Mouse (Mus musculus) limb, embryonic 11.5 days (tissue): ENCODE measurements at regions not wholly inside any gene's neighbourhood (a gene's known extent, or its start where the extent isn't known, plus 50 kb on each side); places are given as distances from the start of the nearest gene placed in this dataset.

Experiments
- ATAC-seq: fragments of 200-750 bp; cut with Nextera tagmentation; 2 replicates; pipeline ENCODE4 v1.8.0; 2017; ENCODE audit warnings: low read depth; ENCODE audit not compliant: insufficient number of reproducible peaks, low FRiP score, low TSS enrichment
- DNase-seq: peaks from one replicate; pipeline ENCODE4 v3.0.0-alpha.2; 2015; ENCODE audit warnings: low spot score
- H3K27ac ChIP-seq: fragments of 300-500 bp; sonication (generic); replicated peaks from 2 replicates; pipeline ENCODE4 v1.5.1; 2014; ENCODE audit warnings: low read depth, mild to moderate bottlenecking, low read length
- H3K27me3 ChIP-seq: fragments of 300-500 bp; sonication (generic); 2 replicates; pipeline ENCODE4 v1.6.1; 2014; ENCODE audit warnings: mild to moderate bottlenecking, low read length, mixed read lengths; ENCODE audit not compliant: control insufficient read depth, insufficient read depth
- H3K36me3 ChIP-seq: fragments of 300-500 bp; sonication (generic); 2 replicates; pipeline ENCODE4 v1.6.1; 2014; ENCODE audit warnings: mild to moderate bottlenecking, low read length, moderate library complexity, mixed read lengths; ENCODE audit not compliant: control insufficient read depth, insufficient read depth
- H3K4me1 ChIP-seq: fragments of 300-500 bp; sonication (generic); 2 replicates; pipeline ENCODE4 v1.6.1; 2014; ENCODE audit warnings: low read length, mixed read lengths; ENCODE audit not compliant: control insufficient read depth, insufficient read depth
- H3K4me2 ChIP-seq: fragments of 300-500 bp; sonication (generic); 2 replicates; pipeline ENCODE4 v1.6.1; 2014; ENCODE audit warnings: low read depth, mild to moderate bottlenecking, moderate library complexity; ENCODE audit not compliant: severe bottlenecking
- H3K4me3 ChIP-seq: fragments of 300-500 bp; sonication (generic); 2 replicates; pipeline ENCODE4 v1.5.1; 2014; ENCODE audit warnings: low read depth, low read length
- H3K9ac ChIP-seq: fragments of 300-500 bp; sonication (generic); 2 replicates; pipeline ENCODE4 v1.6.1; 2014; ENCODE audit warnings: mild to moderate bottlenecking, low read length
- H3K9me3 ChIP-seq: fragments of 300-500 bp; sonication (generic); 2 replicates; pipeline ENCODE4 v1.6.1; 2016; ENCODE audit warnings: low read length; ENCODE audit not compliant: control insufficient read depth
- WGBS: fragments of 180-500 bp; shearing (Covaris S2); extraction: QIAGEN DNeasy Blood & Tissue Kit; methylation state at CpG from one replicate; pipeline ENCODE4 v1.1.7; 2014; 5-methylcytosine and 5-hydroxymethylcytosine counted together

DNA sequence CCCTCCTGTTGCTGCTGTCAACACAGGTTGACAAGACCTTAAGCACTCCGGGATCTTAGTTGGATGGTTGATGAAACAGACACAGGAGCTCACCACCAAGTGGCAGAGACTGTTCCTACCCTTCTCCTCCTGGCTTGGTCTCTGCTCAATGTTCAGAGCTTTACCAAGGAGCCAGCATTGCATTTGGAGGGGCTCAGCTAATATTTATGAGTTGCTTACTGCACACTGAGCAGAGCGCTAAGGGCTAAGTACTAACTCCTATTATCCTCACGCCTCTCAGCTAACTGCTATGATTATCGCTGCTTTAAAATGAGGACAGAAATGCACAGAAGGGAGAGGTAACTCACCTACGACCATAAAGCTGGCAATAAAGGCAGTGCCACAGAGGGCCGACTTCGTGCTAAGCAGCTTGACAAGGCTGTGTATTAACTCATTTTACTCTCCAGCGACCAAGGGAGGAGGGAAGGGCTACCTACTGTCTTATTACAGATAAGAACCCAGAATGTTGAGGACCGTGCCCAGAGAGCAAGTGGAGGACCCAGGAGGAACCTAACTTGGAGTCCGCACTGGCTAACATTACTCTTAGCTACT is 65.3 kb upstream of the Tmem150c start:
- Histone ChIP-seq H3K36me3 (no peaks in the 10 kb centered on the region), H3K4me2 (no peak overlapping the region), H3K9ac (no peak overlapping the region), H3K9me3 (no peaks in the 10 kb centered on the region), H3K4me1 (peaks cover 6% of the 10 kb centered on the region), H3K27ac (no peak overlapping the region), H3K27me3 (no peaks in the 10 kb centered on the region), H3K4me3 (no peak overlapping the region)
- ATAC-seq (no peak), DNase-seq (no peak)
- 65% methylated on average over 10 of the region's 10 CpGs for WGBS

DNA sequence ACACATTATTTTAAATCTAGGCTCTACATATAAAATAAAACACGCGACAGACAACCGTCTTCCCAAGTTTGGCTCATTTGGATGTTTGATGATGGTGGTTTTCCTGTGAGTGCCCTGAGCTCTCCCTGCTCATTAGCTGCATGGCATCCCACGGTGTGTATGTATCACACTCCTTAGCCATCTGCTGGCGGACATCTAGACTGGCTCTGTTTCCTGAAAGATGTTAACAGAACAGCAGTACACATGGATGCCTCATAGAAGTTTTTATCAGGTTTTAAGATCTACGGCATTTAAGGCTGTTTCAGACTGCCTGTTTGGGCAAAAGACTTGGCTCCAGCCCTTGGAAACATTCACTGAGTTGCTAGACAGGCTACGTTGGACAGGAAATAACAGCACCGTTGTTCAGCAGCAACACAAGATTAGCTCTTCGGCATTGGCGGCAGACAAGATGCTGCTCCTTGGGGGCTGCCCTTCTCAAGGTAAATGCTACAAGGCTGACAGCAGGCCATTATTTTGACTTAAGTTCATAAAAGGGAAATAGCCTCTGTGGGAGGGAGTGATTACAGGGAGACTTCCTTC is 61.5 kb upstream of the Tmem150c start:
- DNase-seq (no peak), ATAC-seq (no peak)
- Histone ChIP-seq H3K4me3 (no peak overlapping the region), H3K4me2 (no peak overlapping the region), H3K4me1 (no peaks in the 10 kb centered on the region), H3K36me3 (no peaks in the 10 kb centered on the region), H3K9ac (no peak overlapping the region), H3K27ac (no peak overlapping the region), H3K9me3 (no peaks in the 10 kb centered on the region), H3K27me3 (no peaks in the 10 kb centered on the region)
- WGBS = 53% methylated on average over 10 of the region's 10 CpGs

DNA sequence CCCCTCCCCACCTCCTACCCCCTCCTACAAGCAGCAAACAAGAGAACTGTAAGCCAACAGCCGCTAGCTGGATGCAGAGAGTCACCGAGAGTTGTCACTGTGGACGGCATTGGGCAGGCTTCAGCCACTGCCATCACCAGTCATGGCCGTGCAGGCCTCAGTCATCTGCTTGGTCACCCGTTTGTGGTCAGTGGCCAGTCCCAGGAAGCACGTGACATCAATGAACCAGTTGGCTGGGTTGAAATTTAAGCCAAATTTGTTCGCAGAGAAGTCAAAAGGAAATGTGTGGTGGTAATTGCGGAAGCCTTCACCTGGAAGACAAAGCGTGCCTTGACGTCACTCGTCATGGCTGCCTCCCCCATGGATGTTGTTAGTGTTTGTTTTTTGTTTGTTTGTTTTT is 60.7 kb upstream of the Tmem150c start:
- H3K27ac ChIP-seq = no peak overlapping the region
- H3K4me3 ChIP-seq = no peak overlapping the region
- no peaks in the 10 kb centered on the region for H3K36me3 ChIP-seq
- DNase-seq = no peak
- H3K4me2 ChIP-seq = no peak overlapping the region
- H3K4me1 ChIP-seq = no peaks in the 10 kb centered on the region
- no peaks in the 10 kb centered on the region for H3K9me3 ChIP-seq
- WGBS = 83% methylated on average over 11 of the region's 11 CpGs
- no peaks in the 10 kb centered on the region for H3K27me3 ChIP-seq
- ATAC-seq = no peak
- no peak overlapping the region for H3K9ac ChIP-seq

DNA sequence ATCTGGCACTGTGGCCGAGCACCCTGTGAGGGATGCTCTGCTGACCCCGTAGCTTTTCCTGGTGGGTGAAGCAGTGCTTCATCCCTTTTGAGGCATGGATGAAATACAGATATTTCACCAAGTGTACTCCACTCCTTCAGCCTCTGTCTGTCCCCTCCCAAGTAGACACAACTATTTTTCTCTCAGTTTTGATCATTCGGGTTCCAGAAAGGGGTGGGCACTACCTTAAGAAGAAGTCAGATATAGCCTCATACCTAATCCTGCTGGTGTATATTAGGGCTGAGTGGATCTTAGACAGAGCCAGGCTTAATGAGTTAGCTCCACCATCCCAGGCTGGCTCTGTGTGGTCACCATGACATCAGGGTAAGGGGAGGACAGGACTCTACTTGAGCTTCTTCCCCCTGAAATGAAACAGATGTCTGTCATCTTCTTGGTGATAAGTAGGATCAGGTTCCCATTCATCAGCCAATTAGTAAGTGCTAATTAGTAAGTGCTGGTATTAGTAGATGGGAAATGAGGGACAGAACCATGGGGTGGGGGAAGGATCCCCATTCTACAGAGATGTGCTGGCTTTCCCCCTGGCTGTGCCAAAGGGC is 58.7 kb upstream of the Tmem150c start:
- Histone ChIP-seq H3K4me3 (no peak overlapping the region), H3K9ac (no peak overlapping the region), H3K4me2 (no peak overlapping the region), H3K36me3 (no peaks in the 10 kb centered on the region), H3K27ac (no peak overlapping the region), H3K4me1 (no peaks in the 10 kb centered on the region), H3K27me3 (no peaks in the 10 kb centered on the region), H3K9me3 (no peaks in the 10 kb centered on the region)
- DNase-seq = no peak
- ATAC-seq = no peak
- 93% methylated on average over 3 of the region's 3 CpGs for WGBS

DNA sequence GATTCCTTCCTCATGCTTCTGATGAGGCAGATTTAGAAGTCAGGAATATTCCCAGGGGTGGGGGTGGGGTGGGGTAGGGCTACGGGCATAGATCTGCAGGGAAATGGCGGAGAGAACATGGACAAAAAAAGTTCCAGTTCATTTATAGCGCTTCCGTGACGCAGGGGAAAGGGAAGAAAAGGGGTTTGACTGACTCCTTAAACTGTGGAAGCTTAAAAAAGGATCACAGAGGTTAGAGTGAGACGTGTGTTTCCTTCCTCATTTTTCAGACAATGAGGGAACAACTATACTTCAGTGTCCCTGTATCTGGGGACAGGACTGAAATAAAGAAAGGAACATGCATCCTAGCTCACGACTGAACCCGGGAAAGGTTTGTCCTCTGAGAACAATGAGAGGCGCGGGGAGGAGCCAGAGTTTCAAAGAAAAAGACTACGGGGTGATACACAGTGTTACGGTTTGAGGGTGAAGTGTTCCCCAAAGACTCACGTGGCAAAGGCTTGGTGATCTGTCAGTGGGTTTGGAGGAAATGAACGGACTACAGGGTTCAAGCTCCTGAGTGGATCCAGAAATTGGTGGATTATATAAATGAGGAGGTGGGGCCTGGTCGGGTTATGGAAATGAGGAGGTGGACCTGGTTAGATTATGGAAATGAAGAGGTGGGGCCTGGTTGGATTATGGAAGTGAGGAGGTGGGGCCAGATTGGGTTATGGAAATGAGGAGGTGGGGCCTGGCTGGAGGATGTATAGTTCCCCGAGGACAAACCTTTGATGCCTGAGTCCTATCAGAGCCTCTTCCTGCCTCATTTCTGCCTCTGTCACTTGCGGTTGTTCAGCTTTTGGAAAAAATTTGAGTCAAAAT is 57.8 kb upstream of the Tmem150c start:
- no peak overlapping the region for H3K4me2 ChIP-seq
- 41% methylated on average over 17 of the region's 17 CpGs for WGBS
- DNase-seq (no peak), ATAC-seq (no peak)
- no peak overlapping the region for H3K4me3 ChIP-seq
- H3K9me3 ChIP-seq = no peaks in the 10 kb centered on the region
- no peak overlapping the region for H3K9ac ChIP-seq
- no peak overlapping the region for H3K27ac ChIP-seq
- no peaks in the 10 kb centered on the region for H3K36me3 ChIP-seq
- H3K4me1 ChIP-seq = no peaks in the 10 kb centered on the region
- no peaks in the 10 kb centered on the region for H3K27me3 ChIP-seq

DNA sequence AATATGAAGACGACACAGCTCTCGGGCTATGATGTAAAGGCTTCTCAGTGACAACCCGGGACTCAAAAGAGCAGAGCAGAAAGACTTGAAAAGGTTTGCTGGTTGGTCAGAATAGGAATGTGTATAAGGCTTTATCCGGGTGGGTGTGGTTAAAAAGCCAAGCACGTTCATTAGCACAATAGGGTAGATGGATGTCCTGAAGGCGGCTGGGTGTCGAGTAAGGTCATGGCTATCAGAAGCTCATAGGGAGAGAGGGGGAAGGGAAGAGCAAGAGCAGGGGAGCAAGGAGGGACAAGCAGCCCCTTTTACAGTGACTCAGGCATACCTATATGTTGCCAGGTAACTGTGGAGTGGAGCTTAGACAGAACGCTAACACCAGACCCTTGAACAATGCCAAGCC is 54.3 kb upstream of the Tmem150c start:
- WGBS = 83% methylated on average over 8 of the region's 8 CpGs
- no peak overlapping the region for H3K9ac ChIP-seq

DNA sequence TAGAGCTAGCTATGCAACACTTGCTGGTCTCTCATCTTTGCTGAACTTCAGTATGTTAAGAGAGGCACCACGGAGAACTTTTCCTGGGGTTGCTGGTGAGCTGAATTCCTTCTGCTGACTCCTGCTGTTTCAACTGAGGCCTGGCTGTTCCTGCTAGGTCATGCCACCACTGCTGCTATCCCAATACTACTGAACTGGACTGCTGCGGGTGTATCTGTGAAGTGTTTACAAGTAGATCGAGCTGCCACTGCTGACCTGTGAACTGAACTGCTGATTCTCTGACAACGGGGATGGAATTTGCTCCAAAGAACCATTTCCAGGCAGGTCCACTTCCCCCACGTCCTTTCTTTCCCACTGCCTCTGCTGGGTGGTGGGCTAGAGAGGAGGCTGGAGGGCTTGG is 51.1 kb upstream of the Tmem150c start:
- no peaks in the 10 kb centered on the region for H3K27me3 ChIP-seq
- no peak overlapping the region for H3K4me2 ChIP-seq
- H3K9ac ChIP-seq = no peak overlapping the region
- no peak for ATAC-seq
- WGBS = 86% methylated on average over 5 of the region's 5 CpGs
- no peak for DNase-seq
- no peaks in the 10 kb centered on the region for H3K9me3 ChIP-seq
- no peaks in the 10 kb centered on the region for H3K4me1 ChIP-seq
- no peak overlapping the region for H3K27ac ChIP-seq
- H3K36me3 ChIP-seq = no peaks in the 10 kb centered on the region
- H3K4me3 ChIP-seq = no peak overlapping the region

More for the DNA sequence above, 54.3 kb upstream of the Tmem150c start:
- H3K27me3 ChIP-seq = no peaks in the 10 kb centered on the region
- no peak overlapping the region for H3K4me2 ChIP-seq
- H3K4me1 ChIP-seq = no peaks in the 10 kb centered on the region
- H3K4me3 ChIP-seq = no peak overlapping the region
- H3K9me3 ChIP-seq = no peaks in the 10 kb centered on the region
- ATAC-seq = no peak
- DNase-seq = no peak
- H3K36me3 ChIP-seq = no peaks in the 10 kb centered on the region
- no peak overlapping the region for H3K27ac ChIP-seq
